Mouse (Mus musculus): Measurements from ENCODE around the gene Syngr2.
A peak's percentile ranks its signal among the peaks of the same experiment; 100 is the strongest.

GRCm38 (mm10) chr11:117792281-117792888 lies 17.1 kb upstream of the Syngr2 start:
- TF ChIP-seq CTCF (conservative IDR thresholded peaks at IDR 0.05; ENCODE audit: insufficient read depth, insufficient read length, low read depth, low read length): 0 out of 2 replicates have a peak, but pooled peaks have one; percentile 3
- TF ChIP-seq POLR2A (IDR thresholded peaks at IDR 0.05; ENCODE audit: low read depth, low read length): no peak
